Mouse (Mus musculus) T-helper 2 cell (primary cell): ENCODE results near the gene Car9.
"Not testable (repeated sequence)": the region's sequence is repeated elsewhere in the genome, so short reads cannot be mapped to it uniquely, and the experiment has no call there.

Source experiments
- in situ Hi-C: fragments of 300-600 bp; cut with MboI, MseI; formaldehyde crosslinking; loops from one replicate; pipeline ENCODE4 v1.15.1; 2025; ENCODE audit warnings: high pct_unique_total_duplicates

The Car9 gene

GRCm38 (mm10) chr4:43527880-43528279, 21.1 kb downstream of the Car9 start:
- in situ Hi-C loops, result no loop called here

- in situ Hi-C loops, result no loop called here
These were observed 21.7 kb downstream of the Car9 start for GRCm38 (mm10) chr4:43528487-43528886.

- in situ Hi-C loops, result no loop called here
These were observed 23.3 kb downstream of the Car9 start for GRCm38 (mm10) chr4:43530081-43530501.

GRCm38 (mm10) chr4:43530581-43530980, 23.8 kb downstream of the Car9 start:
- in situ Hi-C loops, result no loop called here

- in situ Hi-C loops, result no loop called here
These were observed 26.5 kb downstream of the Car9 start for GRCm38 (mm10) chr4:43533270-43533669.

- in situ Hi-C loops, result no loop called here
These were observed 28.9 kb downstream of the Car9 start for GRCm38 (mm10) chr4:43535628-43536027.

- in situ Hi-C loops, result no loop called here
These were observed 29.3 kb downstream of the Car9 start for GRCm38 (mm10) chr4:43536031-43536430.

- in situ Hi-C loops, result no loop called here
These were observed 35.3 kb downstream of the Car9 start for GRCm38 (mm10) chr4:43542044-43542443.

GRCm38 (mm10) chr4:43546375-43547047, 39.7 kb downstream of the Car9 start:
- in situ Hi-C loops, result no loop called here

GRCm38 (mm10) chr4:43547160-43547559, 40.4 kb downstream of the Car9 start:
- in situ Hi-C loops, result no loop called here

GRCm38 (mm10) chr4:43549055-43549454, 42.3 kb downstream of the Car9 start:
- in situ Hi-C loops, result no loop called here

GRCm38 (mm10) chr4:43551854-43552253, 45.1 kb downstream of the Car9 start:
- in situ Hi-C loops, result not testable (repeated sequence)

GRCm38 (mm10) chr4:43552437-43552836, 45.7 kb downstream of the Car9 start:
- in situ Hi-C loops, result no loop called here

GRCm38 (mm10) chr4:43553891-43554290, 47.1 kb downstream of the Car9 start:
- in situ Hi-C loops, result no loop called here

- in situ Hi-C loops, result no loop called here
These were observed 49.2 kb downstream of the Car9 start for GRCm38 (mm10) chr4:43555926-43556325.

GRCm38 (mm10) chr4:43558028-43558630, 51.4 kb downstream of the Car9 start:
- in situ Hi-C loops, result no loop called here

- in situ Hi-C loops, result no loop called here
These were observed 52.0 kb downstream of the Car9 start for GRCm38 (mm10) chr4:43558631-43559356.

GRCm38 (mm10) chr4:43559519-43560242, 52.9 kb downstream of the Car9 start:
- in situ Hi-C loops, result loop anchor here (10.0 kb wide), 2 partner anchors 535 to 1545 kb away; partner anchors contain the start of genes Pigo and Tomm5

- in situ Hi-C loops, result loop anchor here (10.0 kb wide), 2 partner anchors 535 to 1545 kb away; partner anchors contain the start of genes Pigo and Tomm5
These were observed 53.5 kb downstream of the Car9 start for GRCm38 (mm10) chr4:43560243-43560611.

GRCm38 (mm10) chr4:43560976-43561375, 54.2 kb downstream of the Car9 start:
- in situ Hi-C loops, result loop anchor here (10.0 kb wide), 2 partner anchors 536 to 1544 kb away; partner anchors contain the start of genes Pigo and Tomm5

- in situ Hi-C loops, result loop anchor here (10.0 kb wide), 2 partner anchors 537 to 1543 kb away; partner anchors contain the start of genes Pigo and Tomm5
These were observed 54.8 kb downstream of the Car9 start for GRCm38 (mm10) chr4:43561436-43561996.
